Mouse (Mus musculus) megakaryocyte, embryonic 14.5 days (primary cell): ENCODE measurements around the gene Fgf13.

Experiments
- FLI1 ChIP-seq: IDR thresholded peaks from 2 replicates; pipeline ENCODE4 v1.6.1; 2012; ENCODE audit warnings: low read length, inconsistent platforms, mixed read lengths
- GATA1 ChIP-seq: IDR thresholded peaks from 3 replicates; pipeline ENCODE4 v1.6.1; 2012; ENCODE audit warnings: mixed read lengths, low read length, inconsistent platforms, borderline replicate concordance

DNA sequence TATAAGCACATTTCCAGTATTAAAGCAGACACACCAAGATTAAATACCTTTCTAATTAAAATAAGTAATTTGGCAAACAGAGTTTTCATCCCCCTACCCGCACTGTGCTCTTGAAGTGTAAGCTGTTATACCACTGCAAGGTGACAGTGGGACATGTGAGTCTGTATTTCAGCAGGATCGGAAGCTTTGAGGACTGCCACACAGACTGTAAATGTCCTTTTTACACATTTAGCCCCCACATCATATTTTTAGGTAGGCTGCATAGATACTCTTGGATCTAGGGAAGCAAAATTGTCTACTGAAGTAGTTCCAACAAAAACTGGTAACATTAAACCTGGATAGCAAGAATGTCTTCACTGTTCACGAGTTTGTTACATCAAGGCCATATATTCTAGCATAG, 495.8 kb downstream of the Fgf13 start:
- no peak for TF ChIP-seq FLI1
- no peak for TF ChIP-seq GATA1
